Mouse (Mus musculus): ENCODE data around the gene Zfp979. TPM values are rescaled to one million over a fixed set of nuclear protein-coding genes. Genes with fewer than 3 reads are reported as not detected.
"Not testable (repeated sequence)": the region's sequence is repeated elsewhere in the genome, so short reads cannot be mapped to it uniquely, and the experiment has no call there.

Zfp979 gene
- 1.8 and 2.1 TPM in 2 replicates for polyA plus RNA-seq (2015; fragmentation: Nextera tagmentation; extraction: Ambion mirVana)

DNA sequence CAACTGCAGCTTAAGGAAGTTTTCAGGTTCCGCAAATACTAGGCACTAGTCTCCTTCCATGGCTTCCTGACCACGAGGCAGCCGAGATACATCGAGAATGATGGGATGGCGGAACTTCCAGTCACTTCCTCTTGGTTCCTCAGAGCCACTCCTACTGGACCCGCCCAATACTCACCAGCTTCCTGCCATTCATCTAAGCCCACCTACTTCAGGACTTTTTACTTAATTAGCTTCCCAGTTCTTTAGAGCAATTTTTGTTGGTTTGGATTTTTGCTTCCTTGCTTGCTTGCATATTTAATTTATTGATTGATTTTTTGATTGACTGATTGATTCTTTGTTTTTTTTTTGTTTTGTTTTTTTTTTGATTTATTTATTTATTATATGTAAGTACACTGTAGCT, at the start of gene Zfp979:
TSS of gene Zfp979 (minus strand) at position 101 of the 400 bp plus-strand sequence.
- H3K9ac ChIP-seq; H3K27ac ChIP-seq; H3K36me3 ChIP-seq (replicated peaks); H3K27me3 ChIP-seq (replicated peaks); H3K4me1 ChIP-seq; H3K4me2 ChIP-seq; H3K9me3 ChIP-seq; H3K4me3 ChIP-seq; ATAC-seq (replicated peaks): not testable (repeated sequence)
- WGBS, result no CpG with 5 or more reads among the region's 6 CpGs

DNA sequence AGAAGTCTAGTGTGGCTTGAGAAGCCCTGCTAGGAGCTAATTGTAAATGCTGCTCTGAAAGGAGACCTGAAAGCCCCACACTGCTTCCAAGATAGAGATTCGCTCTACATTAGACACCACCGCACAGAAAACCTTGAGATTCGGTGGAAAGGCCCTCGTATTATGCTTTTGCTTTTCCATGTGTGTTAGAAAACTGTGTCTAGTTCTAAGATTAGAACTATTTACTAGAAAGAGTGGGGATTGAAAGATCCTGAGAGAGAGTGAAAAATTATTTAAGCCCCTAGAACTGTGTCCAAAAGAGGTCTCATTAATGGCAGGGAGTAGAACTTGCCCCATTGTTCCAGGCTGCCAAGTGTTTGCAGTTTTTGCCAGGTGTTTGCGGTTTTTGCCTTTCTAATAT, 12.9 kb upstream of the Zfp979 start:
- H3K9me3 ChIP-seq; H3K4me1 ChIP-seq; H3K27ac ChIP-seq; H3K36me3 ChIP-seq (replicated peaks); ATAC-seq (replicated peaks); H3K4me2 ChIP-seq; H3K27me3 ChIP-seq (replicated peaks); H3K4me3 ChIP-seq; H3K9ac ChIP-seq: not testable (repeated sequence)
- WGBS, result 91% methylated on average over 5 of the region's 5 CpGs

DNA sequence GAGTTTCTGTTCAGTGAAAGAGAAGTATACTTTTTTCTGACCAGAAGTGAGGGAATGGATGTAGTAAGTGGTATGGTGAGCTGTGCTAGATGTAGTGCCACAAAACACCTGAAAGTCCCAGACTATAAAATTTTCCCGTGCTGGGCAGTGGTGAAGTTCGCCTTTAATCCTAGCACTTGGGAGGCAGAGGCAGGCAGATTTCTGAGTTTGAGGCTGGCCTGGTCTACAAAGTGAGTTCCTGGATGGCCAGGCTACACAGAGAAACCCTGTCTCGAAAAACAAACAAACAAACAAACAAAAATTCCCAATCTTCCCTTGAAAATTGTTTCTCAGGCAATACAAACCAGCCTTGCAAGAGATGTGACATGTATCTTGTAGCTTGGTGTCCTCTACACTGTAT, 5.1 kb upstream of the Zfp979 start:
- not testable (repeated sequence) for H3K4me3 ChIP-seq; H3K36me3 ChIP-seq (replicated peaks); ATAC-seq (replicated peaks); H3K4me2 ChIP-seq; H3K27ac ChIP-seq; H3K27me3 ChIP-seq (replicated peaks); H3K4me1 ChIP-seq; H3K9ac ChIP-seq; H3K9me3 ChIP-seq
- no CpG with 5 or more reads among the region's 3 CpGs for WGBS

DNA sequence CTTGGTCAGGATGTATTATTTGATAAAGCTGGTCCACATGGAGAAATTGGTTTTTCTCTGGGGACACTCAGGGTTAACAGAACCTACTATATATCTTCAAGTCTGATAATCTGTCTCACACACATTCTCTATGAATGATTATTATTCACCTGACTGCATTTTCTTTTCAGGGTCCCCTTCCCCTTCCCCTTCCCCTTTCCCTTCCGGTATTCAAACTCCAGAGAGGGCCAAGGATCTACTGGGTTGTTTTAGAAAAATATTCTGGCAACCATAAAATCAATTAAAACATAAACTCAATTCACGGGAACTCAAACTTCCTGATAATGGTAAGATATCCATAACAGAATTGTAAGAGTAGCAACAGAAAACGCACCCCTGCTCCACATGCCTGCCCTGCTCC, 381 bp downstream of the Zfp979 start:
- H3K9me3 ChIP-seq; H3K9ac ChIP-seq; H3K4me2 ChIP-seq; H3K4me3 ChIP-seq; ATAC-seq (replicated peaks); H3K36me3 ChIP-seq (replicated peaks); H3K27ac ChIP-seq; H3K27me3 ChIP-seq (replicated peaks); H3K4me1 ChIP-seq: not testable (repeated sequence)
- 45% methylated on average over 2 of the region's 3 CpGs for WGBS

DNA sequence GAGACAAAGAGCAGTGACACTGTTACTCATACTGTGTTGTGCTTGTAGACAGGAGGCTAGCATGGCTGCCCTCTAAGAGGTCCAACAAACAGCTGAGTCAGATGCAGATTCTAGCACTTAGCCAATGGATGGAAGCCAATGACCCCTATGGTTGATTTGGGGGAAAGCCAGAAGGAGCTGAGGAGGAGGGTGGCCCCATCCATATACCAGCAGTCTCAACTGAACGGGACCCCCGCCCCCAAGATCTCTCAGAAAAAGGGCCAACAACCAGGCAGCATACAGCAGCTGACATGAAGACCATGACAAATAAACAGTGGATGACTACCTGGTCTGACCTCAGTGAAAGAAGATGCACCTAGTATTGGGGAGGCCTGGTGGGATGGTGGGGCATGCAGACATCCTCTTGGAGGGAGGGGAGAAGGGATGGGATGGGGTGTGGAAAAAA, 8.5 kb downstream of the Zfp979 start:
- not testable (repeated sequence) for ATAC-seq (replicated peaks); H3K36me3 ChIP-seq (replicated peaks); H3K27ac ChIP-seq; H3K9ac ChIP-seq; H3K27me3 ChIP-seq (replicated peaks); H3K9me3 ChIP-seq; H3K4me1 ChIP-seq; H3K4me2 ChIP-seq; H3K4me3 ChIP-seq
- WGBS, result no CpG with 5 or more reads among the region's 2 CpGs

DNA sequence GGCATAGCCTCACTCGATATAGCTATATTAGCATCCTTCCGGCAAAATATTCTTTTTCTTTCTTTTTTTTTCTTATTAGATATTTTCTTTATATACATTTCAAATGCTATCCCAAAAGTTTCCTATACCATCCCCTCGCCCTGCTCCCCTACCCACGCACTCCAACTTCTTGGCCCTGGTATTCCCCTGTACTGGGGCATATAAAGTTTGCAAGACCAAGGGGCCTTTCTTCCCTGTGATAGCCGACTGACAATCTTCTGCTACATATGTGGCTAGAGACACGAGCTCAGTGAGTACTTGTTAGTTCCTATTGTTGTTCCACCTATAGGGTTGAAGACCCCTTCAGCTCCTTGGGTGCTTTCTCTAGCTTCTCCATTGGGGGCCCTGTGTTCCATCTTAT, 35.8 kb downstream of the Zfp979 start:
- H3K4me1 ChIP-seq; ATAC-seq (replicated peaks); H3K27me3 ChIP-seq (replicated peaks); H3K4me3 ChIP-seq; H3K36me3 ChIP-seq (replicated peaks); H3K27ac ChIP-seq; H3K9ac ChIP-seq; H3K4me2 ChIP-seq: not testable (repeated sequence)
- WGBS, result 85% methylated on average over 6 of the region's 6 CpGs
- peaks cover 10% of the 10 kb centered on the region for H3K9me3 ChIP-seq

DNA sequence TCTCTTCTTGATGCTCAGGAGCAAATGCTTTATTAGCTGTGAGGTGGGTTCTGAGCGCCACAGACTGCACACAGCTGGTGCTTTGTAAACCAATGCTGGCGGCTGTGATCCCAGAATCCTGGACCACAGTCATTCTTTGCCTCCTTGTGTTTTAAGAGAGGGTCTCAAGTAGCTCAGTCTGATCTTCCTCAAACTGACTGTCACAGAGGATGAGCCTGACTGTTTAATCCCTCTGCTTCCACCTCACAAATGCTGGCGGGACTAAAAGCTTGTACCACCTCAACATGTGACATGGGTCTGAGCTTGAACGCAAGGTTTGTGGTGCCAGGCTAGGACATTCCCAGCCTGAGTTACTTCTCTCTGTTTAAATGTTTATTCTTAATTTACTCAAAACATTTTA, 36.8 kb downstream of the Zfp979 start:
- H3K27ac ChIP-seq, result no peak overlapping the region
- no peak overlapping the region for H3K4me3 ChIP-seq
- H3K36me3 ChIP-seq (replicated peaks), result no peaks in the 10 kb centered on the region
- ATAC-seq (replicated peaks), result no peak
- H3K4me2 ChIP-seq, result no peak overlapping the region
- no peak overlapping the region for H3K9ac ChIP-seq
- WGBS, result 80% methylated on average over 4 of the region's 4 CpGs
- H3K4me1 ChIP-seq, result no peaks in the 10 kb centered on the region
- no peaks in the 10 kb centered on the region for H3K27me3 ChIP-seq (replicated peaks)
- peaks cover 16% of the 10 kb centered on the region; the same call in 1 of the 2 replicates for H3K9me3 ChIP-seq

DNA sequence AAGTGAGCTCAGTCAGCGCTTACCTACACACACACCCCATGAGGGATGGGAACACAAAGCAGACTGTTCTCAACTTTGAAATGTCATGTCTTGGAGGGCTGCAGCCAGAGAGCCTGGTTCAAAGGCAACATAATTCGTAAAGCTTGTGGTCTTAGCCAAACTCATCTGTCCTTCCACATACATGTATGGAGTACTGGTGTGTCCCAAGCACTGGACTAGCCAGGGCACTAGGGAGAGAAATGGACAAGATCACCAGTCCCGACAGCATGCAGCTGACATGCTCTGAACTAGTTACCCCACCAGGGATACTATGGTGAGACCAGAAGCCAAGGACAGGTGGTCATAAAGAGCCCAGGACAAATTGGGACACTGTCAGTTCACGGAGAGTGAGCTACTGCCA, 38.5 kb downstream of the Zfp979 start:
- Histone ChIP-seq H3K27me3 (replicated peaks) (no peaks in the 10 kb centered on the region), H3K9ac (no peak overlapping the region), H3K4me3 (no peak overlapping the region), H3K9me3 (peaks cover 16% of the 10 kb centered on the region; the same call in 1 of the 2 replicates), H3K36me3 (replicated peaks) (no peaks in the 10 kb centered on the region), H3K4me1 (no peaks in the 10 kb centered on the region), H3K4me2 (no peak overlapping the region), H3K27ac (no peak overlapping the region)
- ATAC-seq (replicated peaks), result no peak
- WGBS, result 78% methylated on average over 4 of the region's 4 CpGs

DNA sequence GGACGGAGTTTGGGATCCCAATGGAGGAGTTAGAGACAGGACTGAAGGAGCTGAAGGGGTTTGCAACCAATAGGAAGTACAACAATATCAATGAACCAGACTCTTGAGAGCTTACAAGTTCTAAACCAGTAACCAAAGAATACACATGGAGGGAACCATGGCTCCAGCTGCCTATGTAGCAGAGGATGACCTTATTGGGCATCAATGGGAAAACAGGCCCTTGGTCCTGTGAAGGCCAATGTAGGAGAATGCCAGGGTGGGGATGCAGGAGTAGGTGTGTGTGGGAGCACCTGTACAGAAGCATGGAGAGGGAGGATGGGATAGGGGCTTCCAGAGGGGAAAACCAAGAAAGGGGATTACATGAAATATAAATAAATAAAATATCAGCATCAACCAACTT, 40.4 kb downstream of the Zfp979 start:
- H3K4me2 ChIP-seq, result no peak overlapping the region
- H3K36me3 ChIP-seq (replicated peaks), result 0 out of 2 replicates have a peak, but pooled peaks cover 3% of the 10 kb centered on the region
- peaks cover 11% of the 10 kb centered on the region; the same call in 1 of the 2 replicates for H3K9me3 ChIP-seq
- no peak overlapping the region for H3K9ac ChIP-seq
- no peaks in the 10 kb centered on the region for H3K27me3 ChIP-seq (replicated peaks)
- no peak overlapping the region for H3K4me3 ChIP-seq
- no peak overlapping the region for H3K27ac ChIP-seq
- WGBS, result 46% methylated on average over 1 of the region's 1 CpGs
- no peak for ATAC-seq (replicated peaks)
- H3K4me1 ChIP-seq, result no peaks in the 10 kb centered on the region

DNA sequence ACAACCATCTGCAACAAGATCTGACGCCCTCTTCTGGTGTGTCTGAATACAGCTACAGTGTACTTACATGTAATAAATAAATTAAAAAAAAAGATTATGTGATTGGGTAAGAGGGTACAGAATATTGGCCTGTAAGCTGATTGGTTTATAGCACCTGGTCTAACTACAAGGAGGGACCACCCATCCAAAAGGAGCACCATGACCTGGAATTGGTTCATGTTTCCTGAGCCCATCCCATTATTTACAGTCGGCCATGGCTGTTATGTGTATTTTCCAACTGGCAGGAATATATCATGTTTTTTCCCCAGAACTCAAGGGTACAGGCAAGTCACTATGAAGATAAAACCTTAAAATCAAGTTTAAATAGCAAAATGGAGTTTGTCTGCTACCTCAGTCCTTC, 43.5 kb downstream of the Zfp979 start:
- no peak for ATAC-seq (replicated peaks)
- 0 out of 2 replicates have a peak, but pooled peaks cover 3% of the 10 kb centered on the region for H3K36me3 ChIP-seq (replicated peaks)
- H3K4me2 ChIP-seq, result no peak overlapping the region
- H3K4me3 ChIP-seq, result no peak overlapping the region
- no peaks in the 10 kb centered on the region for H3K27me3 ChIP-seq (replicated peaks)
- WGBS, result 55% methylated on average over 2 of the region's 2 CpGs
- H3K4me1 ChIP-seq, result no peaks in the 10 kb centered on the region
- no peak overlapping the region for H3K9ac ChIP-seq
- no peak overlapping the region for H3K27ac ChIP-seq
- peaks cover 31% of the 10 kb centered on the region for H3K9me3 ChIP-seq

DNA sequence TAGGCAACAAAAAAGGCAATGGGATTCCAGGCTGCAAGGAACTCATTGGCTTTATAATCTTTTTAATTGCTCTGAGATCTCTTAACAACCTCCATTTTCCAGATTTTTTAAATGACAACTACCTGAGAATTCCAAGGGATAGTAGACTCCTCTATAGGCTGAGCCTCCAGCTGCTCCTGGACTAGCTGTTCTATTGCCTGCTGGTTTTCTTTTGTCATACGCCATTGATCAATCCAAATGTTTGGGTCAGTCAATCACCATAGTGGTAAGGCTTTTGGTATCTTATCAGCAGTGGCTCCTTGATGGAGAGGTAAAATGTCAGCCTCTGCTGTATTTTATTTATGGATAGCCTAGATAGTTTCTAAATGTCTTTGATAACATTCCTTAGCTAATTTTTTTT, 44.6 kb downstream of the Zfp979 start:
- H3K4me2 ChIP-seq, result no peak overlapping the region
- 61% methylated on average over 1 of the region's 1 CpGs for WGBS
- H3K9ac ChIP-seq, result no peak overlapping the region
- no peaks in the 10 kb centered on the region for H3K27me3 ChIP-seq (replicated peaks)
- peaks cover 31% of the 10 kb centered on the region for H3K9me3 ChIP-seq
- no peak for ATAC-seq (replicated peaks)
- H3K4me3 ChIP-seq, result no peak overlapping the region
- 0 out of 2 replicates have a peak, but pooled peaks cover 3% of the 10 kb centered on the region for H3K36me3 ChIP-seq (replicated peaks)
- H3K4me1 ChIP-seq, result no peaks in the 10 kb centered on the region
- H3K27ac ChIP-seq, result no peak overlapping the region

DNA sequence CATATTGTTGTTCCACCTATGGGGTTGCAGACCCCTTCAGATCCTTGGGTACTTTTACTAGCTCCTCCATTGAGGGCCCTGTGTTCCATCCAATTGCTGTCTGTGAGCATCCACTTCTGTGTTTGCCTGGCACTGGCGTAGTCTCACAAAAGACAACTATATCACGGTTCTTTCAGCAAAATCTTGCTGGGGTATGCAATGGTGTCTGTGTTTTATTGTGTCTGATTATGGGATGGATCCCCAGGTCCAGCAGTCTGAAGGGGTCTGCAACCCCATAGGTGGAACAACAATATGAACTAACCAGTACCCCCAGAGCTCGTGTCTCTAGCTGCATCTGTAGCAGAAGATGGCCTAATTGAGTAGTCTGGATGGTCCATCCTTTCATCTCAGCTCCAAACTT, 47.7 kb downstream of the Zfp979 start:
- WGBS, result 81% methylated on average over 3 of the region's 3 CpGs
- not testable (repeated sequence) for ATAC-seq (replicated peaks)
- peaks cover 21% of the 10 kb centered on the region for H3K9me3 ChIP-seq

DNA sequence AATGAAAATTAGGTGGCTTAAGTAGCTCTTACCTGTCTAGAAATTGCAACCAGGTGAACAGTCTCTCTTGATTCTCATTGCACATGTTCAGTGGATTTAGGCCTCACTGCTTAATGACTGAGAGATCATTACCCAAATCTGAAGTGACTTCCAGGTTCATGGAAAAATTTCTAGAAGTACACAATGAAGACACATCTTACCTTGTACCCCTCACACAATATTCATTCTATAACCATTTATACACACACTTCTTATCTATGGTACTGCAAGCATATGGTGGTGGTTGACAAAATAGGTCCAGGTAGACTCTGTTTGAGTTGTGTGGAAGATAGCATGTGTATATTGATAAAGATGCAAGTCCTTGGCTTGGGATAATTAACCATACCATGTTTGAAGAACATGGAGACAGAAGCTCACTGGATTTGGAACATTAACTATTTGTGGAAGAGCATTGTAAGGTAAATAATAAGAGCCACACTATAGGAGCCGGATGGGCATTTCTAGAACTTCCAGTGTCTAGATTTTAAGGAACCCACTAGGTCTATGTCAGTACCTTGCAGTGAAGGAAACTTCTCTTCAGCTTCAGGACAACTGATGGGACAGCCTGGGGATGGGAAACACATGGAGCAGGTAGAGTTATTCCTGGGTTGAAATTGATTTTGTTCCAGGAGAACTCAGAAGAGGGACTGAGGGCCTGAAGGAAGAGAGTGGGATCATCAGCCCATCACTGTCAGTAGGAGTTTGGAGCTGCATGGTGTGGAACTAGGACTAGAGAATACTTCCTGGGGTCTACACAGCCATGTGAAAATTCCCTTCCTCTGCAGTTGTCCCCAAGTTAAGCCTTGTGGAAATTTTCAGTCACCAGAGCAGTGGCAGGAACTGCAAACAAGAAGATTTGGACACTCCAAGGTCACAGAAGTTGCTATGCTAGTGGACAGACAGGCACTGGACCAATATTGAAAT, 55.5 kb downstream of the Zfp979 start:
- WGBS, result 64% methylated on average over 1 of the region's 1 CpGs
- Histone ChIP-seq H3K4me3 (no peak overlapping the region), H3K9me3 (peaks cover 37% of the 10 kb centered on the region), H3K27ac (no peak overlapping the region), H3K4me2 (no peak overlapping the region), H3K36me3 (replicated peaks) (no peaks in the 10 kb centered on the region), H3K9ac (no peak overlapping the region), H3K27me3 (replicated peaks) (no peaks in the 10 kb centered on the region), H3K4me1 (no peaks in the 10 kb centered on the region)
- ATAC-seq (replicated peaks), result no peak

More for the DNA sequence above, 47.7 kb downstream of the Zfp979 start:
- not testable (repeated sequence) for H3K9ac ChIP-seq; H3K27me3 ChIP-seq (replicated peaks); H3K27ac ChIP-seq; H3K36me3 ChIP-seq (replicated peaks); H3K4me2 ChIP-seq; H3K4me3 ChIP-seq; H3K4me1 ChIP-seq

Measured in midbrain, embryonic 15.5 days (tissue).